Mouse (Mus musculus): ENCODE results near the gene Fam189a2.

Gene Fam189a2

GRCm38 (mm10) chr19:24030871-24031556, at the start of gene Fam189a2:
Fam189a2 (minus strand) TSS chr19:24031019.
- no peak for DNase-seq (ENCODE audit: low spot score)

GRCm38 (mm10) chr19:24077658-24078057, 46.8 kb upstream of the Fam189a2 start:
- DNase-seq (ENCODE audit: low spot score): no peak

- no peak for DNase-seq (ENCODE audit: low spot score)
Observed at GRCm38 (mm10) chr19:24076536-24076935, 45.7 kb upstream of the Fam189a2 start.

- DNase-seq (ENCODE audit: low spot score): no peak
Observed at GRCm38 (mm10) chr19:24075927-24076326, 45.1 kb upstream of the Fam189a2 start.

GRCm38 (mm10) chr19:24073155-24073554, 42.3 kb upstream of the Fam189a2 start:
- no peak for DNase-seq (ENCODE audit: low spot score)

- no peak for DNase-seq (ENCODE audit: low spot score)
Observed at GRCm38 (mm10) chr19:24064348-24064895, 33.6 kb upstream of the Fam189a2 start.

- no peak for DNase-seq (ENCODE audit: low spot score)
Observed at GRCm38 (mm10) chr19:24063585-24063984, 32.8 kb upstream of the Fam189a2 start.

GRCm38 (mm10) chr19:24058851-24059250, 28.0 kb upstream of the Fam189a2 start:
- DNase-seq (ENCODE audit: low spot score): no peak

GRCm38 (mm10) chr19:24058021-24058420, 27.2 kb upstream of the Fam189a2 start:
- DNase-seq (ENCODE audit: low spot score): no peak

- no peak for DNase-seq (ENCODE audit: low spot score)
Observed at GRCm38 (mm10) chr19:24056880-24057279, 26.1 kb upstream of the Fam189a2 start.

GRCm38 (mm10) chr19:24054904-24055303, 24.1 kb upstream of the Fam189a2 start:
- no peak for DNase-seq (ENCODE audit: low spot score)

GRCm38 (mm10) chr19:24054265-24054664, 23.4 kb upstream of the Fam189a2 start:
- no peak for DNase-seq (ENCODE audit: low spot score)

- DNase-seq (ENCODE audit: low spot score): no peak
Observed at GRCm38 (mm10) chr19:24050514-24050913, 19.7 kb upstream of the Fam189a2 start.

- DNase-seq (ENCODE audit: low spot score): no peak
Observed at GRCm38 (mm10) chr19:24049329-24049728, 18.5 kb upstream of the Fam189a2 start.

- no peak for DNase-seq (ENCODE audit: low spot score)
Observed at GRCm38 (mm10) chr19:24046395-24046993, 15.7 kb upstream of the Fam189a2 start.

GRCm38 (mm10) chr19:24042387-24042786, 11.6 kb upstream of the Fam189a2 start:
- no peak for DNase-seq (ENCODE audit: low spot score)

GRCm38 (mm10) chr19:24039061-24039853, 8.4 kb upstream of the Fam189a2 start:
- DNase-seq (ENCODE audit: low spot score): no peak

- no peak for DNase-seq (ENCODE audit: low spot score)
Observed at GRCm38 (mm10) chr19:24034367-24034766, 3.5 kb upstream of the Fam189a2 start.

GRCm38 (mm10) chr19:24032654-24033236, 1.9 kb upstream of the Fam189a2 start:
- no peak for DNase-seq (ENCODE audit: low spot score)

GRCm38 (mm10) chr19:24030511-24030870, 328 bp downstream of the Fam189a2 start:
- DNase-seq (ENCODE audit: low spot score): no peak

- no peak for DNase-seq (ENCODE audit: low spot score)
Observed at GRCm38 (mm10) chr19:24029616-24030510, 956 bp downstream of the Fam189a2 start.
